Mouse (Mus musculus): ENCODE data around the gene Hhipl1. TPM values are rescaled to one million over a fixed set of nuclear protein-coding genes. Genes with fewer than 3 reads are reported as not detected.
A peak's percentile ranks its signal among the peaks of the same experiment; 100 is the strongest.

Hhipl1 gene
- total RNA-seq, 2 experiments from 2014 or later, result 0.91 to 0.95 TPM

DNA sequence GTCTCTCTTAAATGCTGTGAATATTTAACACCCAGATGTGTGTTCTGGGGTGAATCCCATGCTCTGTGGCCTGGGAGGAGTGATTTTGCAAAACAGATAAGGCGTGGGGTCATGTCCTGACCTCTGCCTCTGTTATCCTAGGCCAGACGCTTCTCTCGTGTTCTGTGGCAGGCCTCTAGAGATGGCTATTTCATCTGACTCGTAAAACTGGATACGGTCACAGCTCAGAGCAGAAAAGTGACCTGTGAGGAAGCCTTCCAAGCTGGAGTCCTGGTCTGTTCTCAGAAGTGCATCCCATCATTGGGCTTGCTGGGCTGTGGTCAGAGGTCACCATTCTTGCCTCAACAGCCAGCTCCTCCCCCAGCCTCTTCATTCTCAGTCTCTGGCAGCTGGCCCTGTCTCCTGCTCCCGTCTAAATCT lies 6.4 kb downstream of the Hhipl1 start:
- DNase-seq, result no peak

GRCm38 (mm10) chr12:108313244-108313772 lies 7.2 kb downstream of the Hhipl1 start:
- no peak for DNase-seq

DNA sequence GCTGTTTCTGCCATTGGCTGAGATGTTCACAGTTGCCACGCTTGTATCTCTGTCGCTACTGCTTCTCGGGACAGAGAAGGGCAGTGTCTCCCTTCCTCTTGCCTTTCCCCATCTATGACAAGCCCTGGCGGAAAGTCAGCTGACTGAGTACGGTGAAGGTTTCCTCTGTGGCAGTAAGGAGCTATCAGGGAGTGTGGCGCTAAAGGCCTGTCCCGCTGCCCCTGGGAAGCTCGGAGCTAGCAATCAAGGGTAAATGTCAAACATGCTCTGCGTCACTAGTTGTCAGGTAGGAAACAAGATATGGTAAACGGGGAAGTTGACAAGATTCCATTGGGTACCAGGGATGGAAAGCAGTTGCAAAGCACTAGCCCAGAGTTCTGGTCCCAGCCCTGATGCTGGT lies 9.7 kb downstream of the Hhipl1 start:
- DNase-seq, result no peak

DNA sequence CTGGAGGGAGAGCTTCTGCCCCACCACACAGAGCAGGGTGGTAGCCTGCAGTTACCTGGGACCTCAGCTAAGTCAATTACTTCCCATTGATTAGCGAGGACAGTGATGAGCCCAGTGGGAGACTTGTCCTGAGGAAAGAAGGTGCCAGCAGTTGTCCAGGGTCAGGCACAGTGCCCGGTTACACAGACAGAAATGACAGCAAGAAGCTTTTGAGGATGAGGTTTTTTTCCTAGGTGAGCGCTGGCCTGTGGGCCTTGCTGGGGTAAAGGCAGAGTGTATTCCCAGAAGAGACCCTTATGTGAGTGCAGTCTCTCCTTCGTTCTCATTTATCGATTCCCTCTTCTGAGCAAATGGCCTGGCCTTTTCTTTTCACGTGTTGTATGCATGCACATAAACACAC lies 10.6 kb downstream of the Hhipl1 start:
- DNase-seq, result no peak

DNA sequence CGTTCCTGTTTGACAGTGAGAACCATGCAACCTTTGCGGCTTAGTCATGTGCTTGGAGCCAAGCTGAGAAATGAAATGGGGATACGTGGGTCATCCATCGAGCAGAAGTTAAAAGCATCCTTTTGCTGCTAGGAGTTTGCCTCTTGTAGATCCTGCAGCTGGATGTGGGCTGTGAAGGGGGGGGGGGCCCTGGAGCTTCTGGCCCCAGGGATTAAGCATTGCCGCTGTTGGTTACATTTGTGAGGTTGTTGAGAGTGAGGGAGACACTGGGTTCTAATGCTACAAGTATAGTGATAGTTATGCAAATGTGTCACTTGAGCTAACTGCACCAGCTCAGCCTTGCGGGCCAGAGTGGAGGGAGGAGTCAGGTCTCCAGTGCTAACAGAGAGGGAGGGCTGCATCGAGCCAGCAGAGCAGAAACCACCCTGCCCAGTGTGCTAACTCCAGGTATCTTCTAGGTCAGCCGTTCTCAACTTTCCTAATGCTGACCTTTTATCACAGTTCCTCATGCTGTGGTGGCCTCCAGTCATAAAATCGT lies 11.2 kb downstream of the Hhipl1 start:
- no peak for DNase-seq

DNA sequence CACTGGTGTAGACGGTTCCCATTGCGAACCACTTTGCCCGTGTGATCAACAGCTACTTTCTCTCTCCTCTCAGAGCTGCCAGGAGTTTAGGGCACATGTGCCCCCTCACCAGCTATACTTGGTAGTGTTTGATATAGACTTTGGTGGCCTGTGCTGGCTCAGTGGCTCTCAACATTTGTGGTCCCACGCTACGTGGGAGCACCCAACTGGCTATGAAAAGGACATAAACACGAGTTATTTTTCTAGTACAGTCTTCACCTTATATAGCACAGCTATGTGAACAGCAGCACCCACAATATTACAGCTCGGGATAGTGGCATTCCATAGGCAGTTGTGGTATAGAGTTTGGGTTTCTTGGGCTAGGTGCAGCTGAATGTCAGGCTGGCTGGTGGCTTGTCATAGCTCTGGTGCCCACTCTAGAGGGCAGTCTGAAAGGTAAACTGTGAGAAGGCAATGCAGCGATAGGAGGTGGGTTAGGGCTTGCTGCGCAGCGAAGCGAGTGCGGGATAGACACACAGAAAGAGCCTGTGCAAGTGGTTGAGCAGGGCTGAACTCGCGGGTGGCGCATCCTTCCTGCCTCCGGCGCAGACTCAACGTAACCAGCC lies 11.9 kb downstream of the Hhipl1 start:
- no peak for DNase-seq

GRCm38 (mm10) chr12:108318499-108318898 lies 12.4 kb downstream of the Hhipl1 start:
- DNase-seq, result no peak

DNA sequence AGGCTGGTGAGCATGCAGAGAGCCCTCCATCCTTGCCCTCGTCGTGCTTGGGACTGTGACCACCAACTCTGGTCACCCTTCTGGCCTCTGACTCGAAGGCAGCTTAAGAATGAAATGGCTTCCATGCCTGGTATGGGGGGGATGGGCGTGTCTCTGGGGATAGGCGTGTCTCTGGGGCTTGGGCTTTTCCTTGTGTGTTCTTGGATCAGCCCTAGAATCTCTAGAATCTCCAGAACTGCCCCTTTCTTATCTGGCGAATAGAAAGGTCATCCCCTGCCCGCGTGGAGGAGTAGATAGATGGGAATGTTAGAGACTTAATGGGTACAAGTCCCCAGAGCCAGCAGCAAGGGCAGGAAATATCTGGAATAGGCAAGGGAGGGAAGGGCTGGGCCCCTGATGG lies 14.0 kb downstream of the Hhipl1 start:
- no peak for DNase-seq

DNA sequence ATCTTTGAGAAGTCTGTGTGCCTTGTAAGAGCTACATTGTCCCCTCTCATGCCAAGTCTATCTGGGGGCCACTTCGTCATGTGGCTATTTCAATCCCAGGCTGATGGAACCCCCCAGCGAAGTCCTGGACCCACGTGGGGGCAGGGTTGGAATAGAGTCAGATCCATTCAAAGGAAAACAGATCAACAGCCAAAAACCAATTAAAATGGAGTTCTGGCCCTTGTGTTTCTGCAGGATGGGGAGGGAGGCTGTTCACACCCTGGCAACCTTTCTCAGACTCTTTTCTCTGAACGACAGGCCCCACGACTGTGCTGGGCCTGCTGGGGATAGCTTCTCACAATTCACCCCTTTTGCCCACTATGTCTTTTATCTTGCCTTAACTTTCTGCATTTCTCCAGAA lies 20.3 kb downstream of the Hhipl1 start:
- no peak for DNase-seq

DNA sequence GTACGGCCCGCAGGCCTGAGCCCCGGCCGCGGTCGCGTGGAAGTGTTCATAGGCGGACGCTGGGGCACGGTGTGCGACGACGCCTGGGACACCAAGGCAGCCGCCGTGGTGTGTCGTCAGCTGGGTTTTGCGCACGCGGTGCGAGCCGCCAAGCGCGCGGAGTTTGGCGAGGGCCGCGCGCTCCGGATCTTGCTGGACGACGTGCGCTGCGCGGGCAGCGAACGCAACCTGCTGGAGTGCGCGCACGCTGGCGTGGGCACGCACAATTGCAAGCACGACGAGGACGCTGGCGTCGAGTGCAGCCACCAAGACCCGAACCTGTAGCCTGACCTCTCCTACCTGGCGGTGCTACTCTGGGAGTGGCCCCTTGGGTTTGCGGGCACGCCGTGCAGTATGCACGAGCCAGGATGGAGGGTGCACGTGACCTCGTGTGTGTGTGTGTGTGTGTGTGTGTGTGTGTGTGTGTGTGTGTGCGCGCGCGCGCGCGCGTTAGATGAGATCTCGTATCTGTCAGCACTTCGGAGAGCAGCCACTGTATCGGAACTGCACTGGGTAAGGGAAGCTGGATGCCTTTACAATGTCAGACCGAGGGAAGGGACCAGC lies 21.9 kb downstream of the Hhipl1 start:
- no peak for DNase-seq

DNA sequence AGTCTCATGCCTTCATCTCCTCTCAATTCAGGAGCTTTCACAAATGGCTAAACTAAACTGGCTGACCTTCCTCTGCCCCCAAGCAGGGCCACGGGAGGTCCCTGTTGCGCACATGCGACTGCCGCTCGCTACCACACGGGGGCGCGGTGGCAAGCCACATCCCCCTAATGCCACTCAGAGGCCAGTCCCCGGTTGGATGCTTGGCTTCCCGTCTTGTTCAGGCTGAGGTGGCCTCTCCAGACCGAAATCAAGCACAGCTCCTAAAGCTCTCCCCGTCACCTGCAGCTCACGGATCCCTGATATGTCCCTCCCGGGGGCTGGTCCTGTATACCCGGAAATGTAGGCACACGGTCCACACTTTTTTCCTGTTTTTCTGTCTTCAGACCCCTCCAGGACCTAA lies 27.0 kb downstream of the Hhipl1 start:
- peak; percentile 86 for DNase-seq

DNA sequence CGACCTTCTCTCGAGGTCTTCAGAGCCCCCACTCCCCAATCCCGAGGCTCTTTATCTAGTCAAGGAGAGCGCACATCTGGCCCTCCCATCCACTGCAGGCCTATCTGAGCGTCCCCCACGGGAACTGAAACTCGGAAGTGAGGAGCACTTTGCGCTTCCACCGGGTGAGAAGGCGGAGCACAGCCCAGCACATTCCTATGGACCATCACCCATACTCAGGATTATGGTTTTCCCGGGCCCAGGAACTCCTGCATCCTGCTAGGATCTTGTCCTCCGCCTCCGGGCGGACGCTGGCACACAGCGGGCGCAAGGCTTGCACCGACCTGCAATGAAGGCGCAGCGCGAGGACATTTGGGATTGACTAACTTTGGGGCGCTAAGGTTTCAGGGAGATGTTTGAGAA lies 27.4 kb downstream of the Hhipl1 start:
- DNase-seq, result no peak

DNA sequence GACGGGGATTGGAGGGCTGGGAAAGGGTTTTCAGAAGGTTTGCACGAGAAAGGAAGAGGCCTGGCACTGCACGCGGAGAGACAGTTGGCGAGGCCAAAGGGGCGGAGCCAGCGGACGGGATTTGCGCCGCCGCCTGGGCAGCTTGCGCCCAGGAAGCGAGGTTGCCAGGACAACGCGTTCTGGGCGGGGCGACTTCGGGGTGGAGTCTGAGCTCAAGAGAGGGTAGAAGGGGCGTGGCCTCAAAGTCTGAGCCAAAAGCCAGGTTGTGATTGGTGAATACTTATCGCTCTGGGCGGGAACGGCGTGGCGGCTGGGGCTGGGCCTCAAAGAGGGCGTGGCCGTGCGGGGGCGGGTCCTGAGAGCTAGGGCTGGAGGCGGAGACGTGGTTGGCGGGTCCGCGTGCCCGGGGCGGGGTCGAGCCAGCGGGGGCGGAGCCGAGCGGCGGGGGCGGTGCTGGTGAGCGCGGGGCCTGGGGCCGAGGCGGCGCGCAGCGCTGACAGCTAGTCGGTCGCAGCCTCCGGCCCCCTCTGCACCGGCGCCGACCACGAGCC lies 27.9 kb downstream of the Hhipl1 start, which contains the start of gene Cyp46a1:
Gene Cyp46a1 (plus strand): TSS at position 487 of the 551 bp plus-strand sequence.
- DNase-seq, result peak; percentile 99

DNA sequence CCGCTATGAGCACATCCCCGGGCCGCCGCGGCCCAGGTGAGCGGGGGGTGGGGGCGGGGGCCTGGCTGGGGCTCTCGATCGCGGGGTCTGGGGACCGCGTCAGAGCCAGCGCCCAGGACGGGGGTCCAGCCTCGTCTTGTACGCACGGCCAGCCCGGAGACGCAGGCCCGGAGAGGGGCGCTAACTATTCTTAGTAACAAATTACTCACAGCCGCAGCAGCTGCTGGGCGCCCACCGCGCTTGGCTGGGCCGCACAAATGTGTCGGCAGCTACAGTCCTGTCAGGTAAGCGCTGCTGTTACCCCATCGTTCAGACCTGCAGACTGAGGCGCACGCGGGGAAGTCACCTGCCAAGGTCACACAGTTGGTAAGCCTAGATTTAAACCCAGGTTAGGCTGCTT lies 28.5 kb downstream of the Hhipl1 start:
- no peak for DNase-seq

GRCm38 (mm10) chr12:108338572-108339190 lies 32.6 kb downstream of the Hhipl1 start:
- no peak for DNase-seq

DNA sequence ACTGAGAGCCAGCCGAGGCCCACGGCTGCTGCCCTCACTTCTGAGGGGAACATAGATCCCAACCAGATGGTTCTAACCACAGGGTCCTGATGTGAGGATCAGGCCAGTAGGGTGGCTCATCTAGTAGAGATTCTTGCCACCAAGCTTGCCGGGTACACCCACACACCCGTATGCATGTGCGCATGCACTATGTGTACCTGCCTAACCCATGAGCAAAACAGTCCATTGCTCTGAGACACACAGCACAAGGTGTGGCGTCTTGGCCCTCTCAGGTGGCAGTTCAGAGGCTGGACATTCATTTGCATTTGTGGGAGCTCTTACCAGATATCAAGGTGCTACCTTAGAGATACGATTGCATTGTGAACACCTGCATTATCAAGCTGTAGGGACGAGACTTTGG lies 42.1 kb downstream of the Hhipl1 start:
- DNase-seq, result no peak

- DNase-seq, result no peak
Observed at GRCm38 (mm10) chr12:108349026-108349425, 43.0 kb downstream of the Hhipl1 start.

DNA sequence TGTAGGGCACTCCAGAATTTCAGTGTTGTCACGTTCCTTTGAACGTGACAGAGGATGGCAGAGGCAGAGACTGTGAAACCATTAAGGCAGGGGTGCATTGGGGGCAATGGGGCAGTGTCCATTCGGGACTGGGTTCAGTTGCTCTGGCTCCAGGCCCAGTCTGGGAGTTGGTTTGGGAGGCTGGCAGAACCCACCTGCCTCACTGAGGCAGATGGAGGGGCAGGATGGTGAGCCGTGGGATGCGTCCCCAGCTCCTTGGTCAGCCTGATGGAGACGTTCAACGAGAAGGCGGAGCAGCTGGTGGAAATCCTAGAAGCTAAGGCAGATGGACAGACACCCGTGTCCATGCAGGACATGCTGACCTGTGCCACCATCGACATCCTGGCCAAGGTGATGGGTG lies 44.9 kb downstream of the Hhipl1 start:
- no peak for DNase-seq

DNA sequence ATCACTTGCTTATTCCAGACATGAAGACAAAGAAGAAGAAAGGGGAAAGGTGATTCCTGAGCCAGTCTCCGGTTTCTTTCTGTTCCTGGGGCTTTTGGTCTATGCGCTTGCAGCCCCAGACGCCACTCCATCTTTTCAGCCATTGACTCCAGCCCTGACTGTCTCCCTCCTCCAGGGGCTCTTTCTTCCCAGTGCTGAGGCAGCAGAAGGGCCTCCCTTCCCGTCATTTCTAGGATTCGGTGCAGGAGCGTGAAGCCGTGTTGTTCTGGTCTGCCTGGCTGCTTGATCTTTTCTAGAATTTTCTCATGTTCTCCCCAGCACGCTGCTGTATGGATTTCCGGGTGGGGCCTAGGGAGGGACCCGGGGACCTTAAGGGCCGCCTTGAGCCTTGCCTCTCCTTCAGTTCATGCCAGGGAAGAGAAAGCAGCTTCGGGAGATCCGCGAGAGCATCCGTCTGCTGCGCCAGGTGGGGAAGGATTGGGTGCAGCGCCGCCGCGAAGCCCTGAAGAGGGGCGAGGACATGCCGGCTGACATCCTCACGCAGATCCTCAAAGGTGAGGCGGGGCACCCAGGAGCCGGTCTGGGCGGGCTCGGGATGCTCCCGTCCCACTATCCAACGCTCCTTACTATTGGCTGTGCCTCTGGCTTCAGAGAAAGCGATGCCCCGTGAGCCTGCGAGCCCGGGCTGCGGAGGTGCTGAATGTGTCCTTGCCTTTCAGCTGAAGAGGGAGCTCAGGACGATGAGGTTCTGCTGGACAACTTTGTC lies 46.5 kb downstream of the Hhipl1 start:
- no peak for DNase-seq

DNA sequence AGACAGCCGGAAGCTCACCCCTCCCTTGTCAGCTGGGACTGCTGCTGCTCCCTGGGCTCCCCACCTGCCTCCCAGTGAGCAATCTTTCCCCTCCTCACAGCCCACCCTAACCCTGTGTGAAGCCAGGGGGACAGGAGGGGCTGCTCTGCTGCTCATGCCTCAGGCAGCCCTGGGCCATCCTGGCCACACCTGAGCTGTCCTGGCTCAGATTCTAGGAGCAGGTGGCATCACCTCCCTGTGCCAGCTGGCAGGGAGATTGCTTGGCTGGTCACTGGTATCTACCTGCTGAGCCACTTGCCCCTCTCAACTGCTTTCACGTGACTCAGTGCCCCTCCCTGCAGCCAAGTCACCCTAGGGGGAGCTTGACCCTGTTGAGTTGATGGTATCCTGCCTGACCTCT lies 48.2 kb downstream of the Hhipl1 start:
- DNase-seq, result no peak

- no peak for DNase-seq
Observed at GRCm38 (mm10) chr12:108355271-108355670, 49.2 kb downstream of the Hhipl1 start.

DNA sequence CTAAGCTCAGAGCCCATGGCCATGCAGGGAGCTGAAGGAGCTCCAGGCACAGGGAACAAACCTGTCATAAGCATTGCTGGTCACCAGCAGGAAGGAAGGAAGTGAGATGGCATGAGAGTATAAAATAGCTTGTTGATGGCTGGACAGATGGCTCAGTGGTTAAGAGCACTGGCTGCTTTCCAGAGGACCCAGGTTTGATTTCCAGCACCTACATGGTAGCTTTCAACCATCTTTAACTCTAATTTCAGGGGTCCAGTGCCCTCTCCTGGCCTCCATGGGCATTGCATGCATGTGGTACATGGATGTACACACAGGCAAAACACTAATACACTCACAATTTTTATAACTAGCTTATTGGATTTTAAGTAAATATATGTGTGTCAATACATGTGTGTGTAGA lies 49.9 kb downstream of the Hhipl1 start:
- DNase-seq, result no peak

Measured in gastrocnemius, postnatal 25 days (tissue).